Mouse (Mus musculus) ovary, adult 18-20 months (tissue): ENCODE results near the gene Stam2.

Source experiments
- DNase-seq: peaks from one replicate; pipeline ENCODE4 v3.0.0; 2022; ENCODE audit warnings: low spot score, mixed read lengths

Stam2 gene

GRCm38 (mm10) chr2:52742256-52743158 lies at the start of gene Stam2:
Gene Stam2, minus strand, starts transcription at chr2:52742281.
- DNase-seq, result peak; percentile 79

GRCm38 (mm10) chr2:52785106-52785721 lies 43.1 kb upstream of the Stam2 start:
- DNase-seq, result no peak

- DNase-seq, result no peak
These were observed 37.9 kb upstream of the Stam2 start for GRCm38 (mm10) chr2:52779987-52780386.

GRCm38 (mm10) chr2:52779381-52779780 lies 37.3 kb upstream of the Stam2 start:
- DNase-seq, result peak; percentile 62

GRCm38 (mm10) chr2:52777839-52778238 lies 35.8 kb upstream of the Stam2 start:
- DNase-seq, result no peak

- no peak for DNase-seq
These were observed 32.3 kb upstream of the Stam2 start for GRCm38 (mm10) chr2:52774373-52774772.

- DNase-seq, result no peak
These were observed 30.8 kb upstream of the Stam2 start for GRCm38 (mm10) chr2:52772774-52773393.

- DNase-seq, result no peak
These were observed 23.0 kb upstream of the Stam2 start for GRCm38 (mm10) chr2:52765130-52765529.

GRCm38 (mm10) chr2:52763891-52764290 lies 21.8 kb upstream of the Stam2 start:
- DNase-seq, result no peak

GRCm38 (mm10) chr2:52763040-52763736 lies 21.1 kb upstream of the Stam2 start:
- DNase-seq, result peak; percentile 49

- no peak for DNase-seq
These were observed 20.4 kb upstream of the Stam2 start for GRCm38 (mm10) chr2:52762529-52762928.

- no peak for DNase-seq
These were observed 16.5 kb upstream of the Stam2 start for GRCm38 (mm10) chr2:52758627-52759026.

GRCm38 (mm10) chr2:52756691-52757090 lies 14.6 kb upstream of the Stam2 start:
- no peak for DNase-seq

GRCm38 (mm10) chr2:52753573-52754317 lies 11.7 kb upstream of the Stam2 start:
- DNase-seq, result no peak

- DNase-seq, result no peak
These were observed 2.0 kb upstream of the Stam2 start for GRCm38 (mm10) chr2:52744099-52744498.

- DNase-seq, result peak; percentile 53
These were observed 313 bp downstream of the Stam2 start for GRCm38 (mm10) chr2:52741681-52742255.

- DNase-seq, result no peak
These were observed 1.5 kb downstream of the Stam2 start for GRCm38 (mm10) chr2:52740596-52740995.

GRCm38 (mm10) chr2:52734504-52734903 lies 7.6 kb downstream of the Stam2 start:
- no peak for DNase-seq

GRCm38 (mm10) chr2:52733659-52734058 lies 8.4 kb downstream of the Stam2 start:
- DNase-seq, result no peak

GRCm38 (mm10) chr2:52732611-52733010 lies 9.5 kb downstream of the Stam2 start:
- no peak for DNase-seq

GRCm38 (mm10) chr2:52732001-52732400 lies 10.1 kb downstream of the Stam2 start:
- no peak for DNase-seq
